Mouse (Mus musculus) gastrocnemius, adult 8-10 months (tissue): ENCODE results near the gene Il1rn. TPM values are rescaled to one million over a fixed set of nuclear protein-coding genes. Genes with fewer than 3 reads are reported as not detected.
A peak's percentile ranks its signal among the peaks of the same experiment; 100 is the strongest.

Experiments
- DNase-seq, 2 experiments: peaks; one replicate each; pipeline ENCODE4 v3.0.0; 2022; ENCODE audit warnings: low spot score in 2 of 2
- total RNA-seq, 4 experiments: library from RNA; stranded (reverse); gene quantifications; 2 replicates each; pipeline ENCODE4 v1.2.4; 2022

Il1rn gene
- total RNA-seq, result not detected

- DNase-seq, result no peak
Observed at GRCm38 (mm10) chr2:24336545-24336944, at the start of gene Il1rn. Gene Il1rn (plus strand): TSS chr2:24336853.

GRCm38 (mm10) chr2:24290896-24291295 lies 45.8 kb upstream of the Il1rn start, which contains the start of gene Il1f10:
Gene Il1f10 (plus strand): TSS chr2:24291196.
- no peak for DNase-seq

- no peak for DNase-seq
Observed at GRCm38 (mm10) chr2:24294616-24295015, 42.0 kb upstream of the Il1rn start.

GRCm38 (mm10) chr2:24296837-24297236 lies 39.8 kb upstream of the Il1rn start:
- DNase-seq, result no peak

GRCm38 (mm10) chr2:24311302-24312001 lies 25.2 kb upstream of the Il1rn start:
- no peak for DNase-seq

GRCm38 (mm10) chr2:24316919-24317318 lies 19.7 kb upstream of the Il1rn start:
- no peak for DNase-seq

- no peak for DNase-seq
Observed at GRCm38 (mm10) chr2:24317919-24318598, 18.6 kb upstream of the Il1rn start.

- DNase-seq, result no peak
Observed at GRCm38 (mm10) chr2:24335333-24335732, 1.3 kb upstream of the Il1rn start.

GRCm38 (mm10) chr2:24341395-24341885 lies 4.8 kb downstream of the Il1rn start:
- DNase-seq, result no peak

- DNase-seq, result no peak
Observed at GRCm38 (mm10) chr2:24344619-24345018, 8.0 kb downstream of the Il1rn start.

- DNase-seq, result no peak
Observed at GRCm38 (mm10) chr2:24345056-24345455, 8.4 kb downstream of the Il1rn start.

- DNase-seq, result no peak
Observed at GRCm38 (mm10) chr2:24347926-24348325, 11.3 kb downstream of the Il1rn start.

GRCm38 (mm10) chr2:24351159-24351558 lies 14.5 kb downstream of the Il1rn start:
- DNase-seq, result no peak

- DNase-seq, result no peak
Observed at GRCm38 (mm10) chr2:24353042-24353441, 16.4 kb downstream of the Il1rn start.

- no peak for DNase-seq
Observed at GRCm38 (mm10) chr2:24357642-24358041, 21.0 kb downstream of the Il1rn start.

GRCm38 (mm10) chr2:24359347-24359746 lies 22.7 kb downstream of the Il1rn start:
- DNase-seq, result no peak

- DNase-seq, result no peak
Observed at GRCm38 (mm10) chr2:24363818-24364217, 27.2 kb downstream of the Il1rn start.

- no peak for DNase-seq
Observed at GRCm38 (mm10) chr2:24366214-24366975, 29.7 kb downstream of the Il1rn start.

- DNase-seq, result peak in 1 of 2 experiments; percentile 4
Observed at GRCm38 (mm10) chr2:24367030-24367894, 30.6 kb downstream of the Il1rn start, which contains the start of gene Psd4. Gene Psd4 (plus strand): TSS chr2:24367580.

GRCm38 (mm10) chr2:24367895-24368261 lies 31.2 kb downstream of the Il1rn start:
- DNase-seq, result no peak
